ENCODE assay signal across 8 mouse cellular contexts in genomic region chr19:46455032-46455431, GRCm38 (mm10). TPM values are rescaled to one million over a fixed set of nuclear protein-coding genes. Genes with fewer than 3 reads are reported as not detected.
DNase-seq lines count a peak whose midpoint lies in the region; ATAC-seq lines count a peak whose summit lies in the region.

No protein-coding gene starts in this region.

- no peak for DNase-seq in midbrain, embryonic 10.5 days (ENCODE audit: low spot score)
- peak; percentile 83 for DNase-seq in lung, postnatal 10 days
- DNase-seq in cerebellum, adult 9-10 months, result no peak
- DNase-seq in B cell, adult 2 months, result no peak
- no peak for DNase-seq in gastrocnemius, postnatal 10 days

- H3K36me3 ChIP-seq in midbrain, embryonic 10.5 days, result peaks cover 90% of the 10 kb centered on the region
- H3K36me3 ChIP-seq in midbrain, embryonic 16.5 days (ENCODE audit: control insufficient read depth, insufficient read depth, low read length), result no peaks in the 10 kb centered on the region
- H3K36me3 ChIP-seq in heart, embryonic 11.5 days (ENCODE audit: control insufficient read depth, insufficient read depth, low read length), result peaks cover 4% of the 10 kb centered on the region; the same call in 1 of the 2 replicates
- peaks cover 48% of the 10 kb centered on the region for H3K36me3 ChIP-seq in kidney, embryonic 15.5 days

- H3K9me3 ChIP-seq in midbrain, embryonic 10.5 days (replicated peaks), result no peaks in the 10 kb centered on the region
- no peaks in the 10 kb centered on the region for H3K9me3 ChIP-seq in midbrain, embryonic 16.5 days (replicated peaks; ENCODE audit: control insufficient read depth, low read length, poor library complexity, severe bottlenecking)
- no peaks in the 10 kb centered on the region for H3K9me3 ChIP-seq in heart, embryonic 11.5 days (replicated peaks; ENCODE audit: control insufficient read depth, low read length)
- no peaks in the 10 kb centered on the region for H3K9me3 ChIP-seq in kidney, embryonic 15.5 days (replicated peaks)

- H3K4me3 ChIP-seq in midbrain, embryonic 10.5 days, result peak overlapping the region; percentile 10; the same call in 1 of the 2 replicates
- no peak overlapping the region for H3K4me3 ChIP-seq in midbrain, embryonic 16.5 days (ENCODE audit: low read depth, low read length)
- no peak overlapping the region for H3K4me3 ChIP-seq in heart, embryonic 11.5 days (ENCODE audit: low read depth, low read length)
- H3K4me3 ChIP-seq in kidney, embryonic 15.5 days (replicated peaks), result no peak overlapping the region

- WGBS in midbrain, embryonic 10.5 days, result 78% methylated on average over 1 of the region's 1 CpGs
- 50% methylated on average over 1 of the region's 1 CpGs for WGBS in midbrain, embryonic 16.5 days
- WGBS in heart, embryonic 11.5 days (ENCODE audit: insufficient replicate concordance), result 16% methylated on average over 1 of the region's 1 CpGs
- WGBS in kidney, embryonic 15.5 days, result 0% methylated on average over 1 of the region's 1 CpGs

- H3K4me2 ChIP-seq in midbrain, embryonic 16.5 days (ENCODE audit: low read length), result no peak overlapping the region
- peak overlapping the region; percentile 23 for H3K4me2 ChIP-seq in heart, embryonic 11.5 days
- peak overlapping the region; percentile 21 for H3K4me2 ChIP-seq in kidney, embryonic 15.5 days

- H3K27me3 ChIP-seq in midbrain, embryonic 10.5 days (ENCODE audit: low read depth, poor library complexity, severe bottlenecking), result no peaks in the 10 kb centered on the region
- no peaks in the 10 kb centered on the region for H3K27me3 ChIP-seq in midbrain, embryonic 16.5 days (ENCODE audit: control insufficient read depth, insufficient read depth, low read depth, low read length)
- no peaks in the 10 kb centered on the region for H3K27me3 ChIP-seq in heart, embryonic 11.5 days (ENCODE audit: control insufficient read depth, insufficient read depth, low read length)
- H3K27me3 ChIP-seq in kidney, embryonic 15.5 days, result no peaks in the 10 kb centered on the region

- ATAC-seq in midbrain, embryonic 16.5 days, result no peak
- peak; percentile 80 for ATAC-seq in heart, embryonic 11.5 days (replicated peaks; ENCODE audit: insufficient number of reproducible peaks, low FRiP score, low TSS enrichment)
- ATAC-seq in kidney, embryonic 15.5 days (replicated peaks; ENCODE audit: low FRiP score), result peak; percentile 59

- H3K27ac ChIP-seq in midbrain, embryonic 10.5 days (replicated peaks), result peak overlapping the region; percentile 74
- H3K27ac ChIP-seq in midbrain, embryonic 16.5 days (ENCODE audit: low read length), result no peak overlapping the region; the same call in 1 of the 2 replicates
- peak overlapping the region; percentile 94 for H3K27ac ChIP-seq in heart, embryonic 11.5 days (ENCODE audit: low read depth, low read length)
- H3K27ac ChIP-seq in kidney, embryonic 15.5 days, result peak overlapping the region; percentile 89

- no peak overlapping the region for H3K9ac ChIP-seq in midbrain, embryonic 16.5 days (ENCODE audit: low read depth, low read length)
- H3K9ac ChIP-seq in heart, embryonic 11.5 days (ENCODE audit: low read depth, low read length), result peak overlapping the region; percentile 52
- H3K9ac ChIP-seq in kidney, embryonic 15.5 days, result peak overlapping the region; percentile 2; the same call in 1 of the 2 replicates

- peaks cover 39% of the 10 kb centered on the region for H3K4me1 ChIP-seq in midbrain, embryonic 10.5 days
- H3K4me1 ChIP-seq in midbrain, embryonic 16.5 days (ENCODE audit: control insufficient read depth, insufficient read depth, low read length), result no peaks in the 10 kb centered on the region
- H3K4me1 ChIP-seq in heart, embryonic 11.5 days (ENCODE audit: control insufficient read depth, insufficient read depth, low read length), result peaks cover 80% of the 10 kb centered on the region
- peaks cover 84% of the 10 kb centered on the region for H3K4me1 ChIP-seq in kidney, embryonic 15.5 days

RNA-seq across cellular contexts. Expression of gene Trim8, which starts 46.5 kb away (rescaled TPM):
- 24.6 and 27.8 TPM in 2 replicates for polyA plus RNA-seq in midbrain, embryonic 10.5 days (2016; fragmentation: Nextera tagmentation; extraction: Ambion mirVana)
- 25.9 and 26.8 TPM in 2 replicates for polyA plus RNA-seq in midbrain, embryonic 16.5 days (2015; fragmentation: Nextera tagmentation; extraction: Ambion mirVana)
- 18.0 and 18.6 TPM in 2 replicates for polyA plus RNA-seq in heart, embryonic 11.5 days (2014; fragmentation: Nextera tagmentation; extraction: Ambion mirVana)
- 24.6 and 28.7 TPM in 2 replicates for polyA plus RNA-seq in kidney, embryonic 15.5 days (2015; fragmentation: Nextera tagmentation; extraction: Ambion mirVana)
- total RNA-seq in gastrocnemius, postnatal 10 days (2021), result 10 to 100 TPM; 26.1 to 29.7 TPM

RNA-seq across cellular contexts. Expression of gene Sufu, which starts 58.3 kb away (rescaled TPM):
- 50.2 and 53.6 TPM in 2 replicates for polyA plus RNA-seq in midbrain, embryonic 10.5 days (2016; fragmentation: Nextera tagmentation; extraction: Ambion mirVana)
- 19.0 and 22.5 TPM in 2 replicates for polyA plus RNA-seq in midbrain, embryonic 16.5 days (2015; fragmentation: Nextera tagmentation; extraction: Ambion mirVana)
- 21.5 and 24.4 TPM in 2 replicates for polyA plus RNA-seq in heart, embryonic 11.5 days (2014; fragmentation: Nextera tagmentation; extraction: Ambion mirVana)
- polyA plus RNA-seq in kidney, embryonic 15.5 days (2015; fragmentation: Nextera tagmentation; extraction: Ambion mirVana), result 42.3 and 46.5 TPM in 2 replicates
- total RNA-seq in gastrocnemius, postnatal 10 days (2021), result 10 to 100 TPM; 11.8 to 14.2 TPM

RNA-seq across cellular contexts. Expression of gene Actr1a, which starts 59.5 kb away (rescaled TPM):
- 188 and 224 TPM in 2 replicates for polyA plus RNA-seq in midbrain, embryonic 10.5 days (2016; fragmentation: Nextera tagmentation; extraction: Ambion mirVana)
- 378 and 383 TPM in 2 replicates for polyA plus RNA-seq in midbrain, embryonic 16.5 days (2015; fragmentation: Nextera tagmentation; extraction: Ambion mirVana)
- 112 and 130 TPM in 2 replicates for polyA plus RNA-seq in heart, embryonic 11.5 days (2014; fragmentation: Nextera tagmentation; extraction: Ambion mirVana)
- polyA plus RNA-seq in kidney, embryonic 15.5 days (2015; fragmentation: Nextera tagmentation; extraction: Ambion mirVana), result 122 and 136 TPM in 2 replicates
- 10 to 100 TPM; 65.1 to 69.1 TPM for total RNA-seq in gastrocnemius, postnatal 10 days (2021)
